Mouse (Mus musculus) forebrain, embryonic 13.5 days (tissue): ENCODE results near the gene Pde4d. TPM values are rescaled to one million over a fixed set of nuclear protein-coding genes. Genes with fewer than 3 reads are reported as not detected.

ENCODE experiments used
- ATAC-seq: fragments of 200-750 bp; cut with Nextera tagmentation; 2 replicates; pipeline ENCODE4 v1.8.0; 2017
- H3K27ac ChIP-seq: fragments of 300-500 bp; sonication (generic); 2 replicates; pipeline ENCODE4 v1.5.1; 2015; ENCODE audit warnings: inconsistent platforms, mild to moderate bottlenecking, moderate library complexity
- H3K27me3 ChIP-seq: fragments of 300-500 bp; sonication (generic); 2 replicates; pipeline ENCODE4 v1.6.1; 2015; ENCODE audit warnings: mild to moderate bottlenecking, inconsistent platforms
- H3K36me3 ChIP-seq: fragments of 300-500 bp; sonication (generic); 2 replicates; pipeline ENCODE4 v1.6.1; 2015; ENCODE audit warnings: mild to moderate bottlenecking, inconsistent platforms; ENCODE audit not compliant: poor library complexity, severe bottlenecking
- H3K4me1 ChIP-seq: fragments of 300-500 bp; sonication (generic); 2 replicates; pipeline ENCODE4 v1.6.1; 2015; ENCODE audit warnings: inconsistent platforms
- H3K4me2 ChIP-seq: fragments of 300-500 bp; sonication (generic); 2 replicates; pipeline ENCODE4 v1.6.1; 2015; ENCODE audit warnings: inconsistent platforms, mild to moderate bottlenecking, moderate library complexity
- H3K4me3 ChIP-seq: fragments of 300-500 bp; sonication (generic); 2 replicates; pipeline ENCODE4 v1.5.1; 2015; ENCODE audit warnings: mild to moderate bottlenecking, inconsistent platforms
- H3K9ac ChIP-seq: fragments of 300-500 bp; sonication (generic); 2 replicates; pipeline ENCODE4 v1.6.1; 2015; ENCODE audit warnings: mild to moderate bottlenecking, inconsistent platforms
- H3K9me3 ChIP-seq: fragments of 300-500 bp; sonication (generic); replicated peaks from 2 replicates; pipeline ENCODE4 v1.6.1; 2016; ENCODE audit warnings: inconsistent platforms
- WGBS: fragments of 180-500 bp; shearing (Covaris S2); methylation state at CpG from one replicate; pipeline ENCODE4 v1.1.7; 2015; 5-methylcytosine and 5-hydroxymethylcytosine counted together
- polyA plus RNA-seq: library from polyadenylated mRNA; unstranded; fragments of >200 nt; fragmentation: Nextera tagmentation; extraction: Ambion mirVana; gene quantifications from 2 replicates; pipeline ENCODE4 v1.2.1, GENCODE M21; 2015

The Pde4d gene
- polyA plus RNA-seq, 1 experiment from 2014 or later = 11.9 TPM

DNA sequence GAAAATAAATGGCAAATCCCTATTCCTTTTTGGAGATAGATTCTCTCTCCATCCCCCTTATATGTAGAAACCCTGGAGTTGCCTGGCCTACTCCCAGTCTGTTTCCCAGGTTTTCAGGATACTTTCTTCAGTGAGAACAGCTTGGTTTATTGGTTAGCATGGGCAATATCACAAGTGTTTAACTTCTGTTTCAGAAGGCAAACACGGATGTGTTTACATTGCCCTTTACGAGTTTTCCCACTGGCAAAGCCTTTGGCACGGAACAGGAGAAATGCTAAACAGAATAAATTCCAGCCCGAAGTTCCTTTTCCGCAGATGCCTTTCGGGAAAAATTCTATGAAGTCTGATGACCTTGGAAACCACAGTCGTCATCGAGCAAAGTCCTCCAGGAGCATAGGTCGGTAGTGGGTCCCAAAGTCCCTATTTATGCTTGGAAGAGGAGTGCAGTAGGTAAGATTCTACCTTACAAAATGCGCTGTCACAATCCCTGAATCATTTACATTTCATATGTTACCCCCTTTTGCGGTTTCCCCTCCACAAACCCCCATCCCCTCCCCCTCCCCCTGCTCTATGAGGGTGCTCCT, 1.3 kb upstream of the Pde4d start:
- Histone ChIP-seq H3K27me3 (no peaks in the 10 kb centered on the region), H3K36me3 (no peaks in the 10 kb centered on the region), H3K4me3 (no peak overlapping the region), H3K4me2 (no peak overlapping the region), H3K27ac (no peak overlapping the region), H3K4me1 (no peaks in the 10 kb centered on the region), H3K9ac (no peak overlapping the region), H3K9me3 (no peaks in the 10 kb centered on the region)
- WGBS = 87% methylated on average over 11 of the region's 11 CpGs
- no peak for ATAC-seq

DNA sequence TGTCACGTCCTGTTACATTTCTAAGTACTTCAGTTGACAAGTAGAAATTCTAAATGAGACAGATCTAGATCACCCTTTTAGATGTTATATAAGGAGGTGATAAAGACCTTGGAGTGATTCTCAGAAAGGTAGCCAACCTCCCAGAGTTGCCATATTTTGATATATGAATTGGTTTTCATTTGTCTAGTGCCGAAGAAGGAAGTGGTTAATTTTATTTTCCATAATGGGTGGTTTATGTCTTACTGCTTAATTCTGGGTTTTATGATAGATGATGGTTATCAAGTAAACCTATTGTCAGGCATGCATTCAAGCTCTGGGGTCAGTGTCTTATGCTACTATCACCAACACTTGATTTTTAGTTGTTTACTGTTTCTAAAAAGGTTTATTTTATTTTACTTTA, 1.4 kb downstream of the Pde4d start:
- Histone ChIP-seq H3K4me3 (no peak overlapping the region), H3K4me1 (no peaks in the 10 kb centered on the region), H3K27ac (no peak overlapping the region), H3K4me2 (no peak overlapping the region), H3K27me3 (no peaks in the 10 kb centered on the region), H3K9me3 (no peaks in the 10 kb centered on the region), H3K36me3 (no peaks in the 10 kb centered on the region), H3K9ac (no peak overlapping the region)
- 94% methylated on average over 2 of the region's 2 CpGs for WGBS
- ATAC-seq = no peak

DNA sequence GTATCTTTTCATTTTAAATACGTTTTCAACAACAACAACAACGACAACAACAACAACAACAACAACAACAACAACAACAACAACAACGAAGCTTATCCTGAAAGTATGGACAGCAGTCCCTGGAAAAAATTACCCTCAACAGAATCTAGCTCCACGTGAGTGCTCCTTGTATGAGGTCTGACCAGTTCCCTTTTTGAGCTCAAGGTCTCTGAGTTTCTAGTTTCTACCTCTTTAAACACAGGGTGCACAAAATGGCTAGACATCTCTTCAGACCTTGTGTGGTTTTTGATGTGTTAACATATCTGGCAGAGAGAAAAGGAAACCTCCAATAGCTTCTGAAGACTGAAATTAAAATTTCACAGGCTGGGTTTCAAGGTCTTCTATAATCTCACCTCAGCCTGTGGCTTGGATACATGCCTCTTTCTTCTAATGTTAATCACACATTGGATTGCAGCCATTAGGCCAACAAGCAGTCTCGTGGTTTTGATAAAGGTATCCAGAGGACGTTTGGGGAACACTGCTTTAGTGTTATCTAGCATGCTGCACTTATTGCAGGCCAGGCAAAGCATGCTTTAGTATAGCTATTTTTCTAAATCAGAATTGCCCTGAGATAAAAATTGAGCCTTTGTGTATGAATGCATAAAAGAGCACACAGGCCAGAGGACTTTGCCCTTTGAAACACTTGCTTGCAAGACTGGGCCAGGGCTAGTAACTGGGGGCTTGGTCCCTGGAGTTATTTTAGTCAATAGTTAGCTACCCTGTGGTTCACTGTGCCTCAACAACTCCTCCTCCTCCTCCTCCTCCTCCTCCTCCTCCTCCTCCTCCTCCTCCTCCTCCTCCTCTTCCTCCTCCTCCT, 3.5 kb downstream of the Pde4d start:
- H3K4me3 ChIP-seq = no peak overlapping the region
- no peaks in the 10 kb centered on the region for H3K36me3 ChIP-seq
- no peak for ATAC-seq
- H3K27me3 ChIP-seq = no peaks in the 10 kb centered on the region
- no peaks in the 10 kb centered on the region for H3K9me3 ChIP-seq
- no peak overlapping the region for H3K9ac ChIP-seq
- H3K27ac ChIP-seq = no peak overlapping the region
- no peak overlapping the region for H3K4me2 ChIP-seq
- 76% methylated on average over 6 of the region's 6 CpGs for WGBS
- H3K4me1 ChIP-seq = no peaks in the 10 kb centered on the region

DNA sequence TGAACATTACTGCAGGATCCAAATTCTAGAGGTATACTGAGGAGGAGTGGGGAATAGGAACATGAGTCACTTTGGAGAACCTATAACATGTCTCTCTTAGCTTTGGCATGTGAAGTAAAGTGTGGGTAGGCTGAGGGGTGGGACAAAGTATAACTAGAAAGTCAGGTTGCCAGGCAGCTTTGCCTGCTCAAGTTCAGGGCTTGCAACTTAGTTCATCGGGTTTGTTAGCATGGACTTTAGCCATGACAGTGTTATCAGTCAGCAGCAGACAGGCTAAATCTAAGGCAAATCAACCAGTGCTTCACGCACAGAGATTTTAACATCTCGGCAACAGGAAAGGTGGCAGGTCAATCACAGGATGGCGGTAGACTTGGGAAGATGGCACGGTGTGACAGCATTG, 12.8 kb downstream of the Pde4d start:
- Histone ChIP-seq H3K27me3 (no peaks in the 10 kb centered on the region), H3K36me3 (no peaks in the 10 kb centered on the region), H3K9me3 (no peaks in the 10 kb centered on the region), H3K4me3 (no peak overlapping the region), H3K9ac (no peak overlapping the region), H3K4me2 (no peak overlapping the region), H3K4me1 (no peaks in the 10 kb centered on the region), H3K27ac (no peak overlapping the region)
- no peak for ATAC-seq
- whole genome bisulfite sequencing = 93% methylated on average over 5 of the region's 5 CpGs

DNA sequence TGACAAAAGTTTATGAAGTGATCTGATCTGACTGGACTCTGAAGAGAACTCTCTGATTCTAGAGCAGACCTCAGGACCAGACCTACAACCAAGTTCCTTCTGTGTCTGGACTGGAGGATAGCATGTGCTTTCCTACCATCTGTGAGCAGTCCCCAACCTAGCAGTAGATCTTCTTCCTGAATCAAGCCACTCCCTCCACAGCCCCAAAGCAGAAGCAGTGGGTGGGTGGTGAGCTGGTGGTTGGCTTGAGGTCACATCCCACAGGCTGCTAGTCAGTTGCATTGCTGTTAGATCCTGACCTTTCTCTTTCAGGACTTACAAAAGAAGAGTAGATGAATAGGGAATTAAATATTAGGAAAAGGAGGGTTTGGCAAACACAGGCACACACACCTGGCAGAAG, 16.0 kb downstream of the Pde4d start:
- Histone ChIP-seq H3K27ac (no peak overlapping the region), H3K4me3 (no peak overlapping the region), H3K9me3 (no peaks in the 10 kb centered on the region), H3K4me1 (no peaks in the 10 kb centered on the region), H3K27me3 (no peaks in the 10 kb centered on the region), H3K36me3 (no peaks in the 10 kb centered on the region), H3K4me2 (no peak overlapping the region), H3K9ac (no peak overlapping the region)
- no peak for ATAC-seq

DNA sequence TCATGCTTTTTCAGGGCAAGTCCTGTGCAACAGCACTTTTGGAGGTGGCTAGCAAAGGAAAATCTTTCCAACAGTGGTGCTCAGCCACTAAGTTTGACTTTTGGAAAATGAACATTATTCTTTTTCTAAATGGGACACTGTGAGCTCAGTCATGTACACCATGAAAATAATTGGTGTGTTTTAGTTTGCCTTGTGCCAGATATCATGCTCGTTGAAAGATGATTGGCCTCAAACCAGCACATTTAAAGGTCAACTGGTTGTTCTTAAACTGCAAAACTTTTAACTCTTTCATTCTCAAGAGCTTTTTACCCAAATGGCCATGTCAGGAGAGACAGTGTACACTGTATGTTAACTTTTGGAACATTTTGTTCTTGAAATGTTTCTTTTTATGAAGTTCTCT, 17.3 kb downstream of the Pde4d start:
- no peaks in the 10 kb centered on the region for H3K9me3 ChIP-seq
- 62% methylated on average over 1 of the region's 1 CpGs for WGBS
- no peak overlapping the region for H3K4me2 ChIP-seq
- H3K27ac ChIP-seq = no peak overlapping the region
- H3K4me3 ChIP-seq = no peak overlapping the region
- no peaks in the 10 kb centered on the region for H3K27me3 ChIP-seq
- no peak for ATAC-seq
- H3K36me3 ChIP-seq = no peaks in the 10 kb centered on the region
- no peak overlapping the region for H3K9ac ChIP-seq
- H3K4me1 ChIP-seq = no peaks in the 10 kb centered on the region

DNA sequence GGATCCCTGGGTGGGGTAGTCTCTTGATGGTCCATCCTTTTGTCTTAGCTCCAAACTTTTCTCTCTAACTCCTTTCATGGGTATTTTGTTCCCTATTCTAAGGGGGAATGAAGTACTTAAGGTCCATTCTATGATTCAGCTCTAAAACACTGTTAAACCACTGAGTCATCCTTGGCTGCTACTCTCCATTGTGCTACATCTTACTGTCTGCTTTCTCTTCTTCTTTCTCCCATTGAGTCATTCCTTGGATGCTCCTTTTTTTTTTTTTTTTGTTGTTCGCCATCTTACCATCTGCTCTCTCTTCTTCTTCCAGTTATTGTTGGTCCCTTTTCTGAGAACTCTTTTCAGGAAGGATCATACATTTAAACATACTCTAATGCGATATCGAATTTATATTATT, 30.7 kb downstream of the Pde4d start:
- WGBS = 95% methylated on average over 3 of the region's 3 CpGs
- Histone ChIP-seq H3K27me3 (no peaks in the 10 kb centered on the region), H3K4me1 (no peaks in the 10 kb centered on the region), H3K9me3 (no peaks in the 10 kb centered on the region), H3K36me3 (no peaks in the 10 kb centered on the region), H3K27ac (no peak overlapping the region), H3K4me3 (no peak overlapping the region), H3K9ac (no peak overlapping the region), H3K4me2 (no peak overlapping the region)
- no peak for ATAC-seq

DNA sequence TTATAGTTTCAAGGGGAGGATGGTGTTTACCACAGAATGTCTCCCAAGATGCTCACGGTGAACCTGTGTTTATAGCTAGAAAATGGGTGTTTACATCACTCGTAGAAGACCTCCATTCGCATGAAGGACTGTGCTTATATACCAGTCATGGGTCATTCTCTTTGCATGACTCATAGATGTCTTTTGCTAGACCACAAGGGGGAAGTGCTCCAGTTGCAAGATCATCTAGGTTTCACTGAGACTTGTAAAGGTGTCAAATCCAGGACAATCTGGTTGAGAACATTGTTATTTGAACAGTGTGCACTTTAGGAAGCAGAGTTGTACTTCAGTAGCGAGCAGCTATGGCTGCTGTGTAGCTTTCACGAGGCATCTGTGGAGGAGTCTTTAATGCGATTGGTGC, 35.3 kb downstream of the Pde4d start:
- Histone ChIP-seq H3K36me3 (no peaks in the 10 kb centered on the region), H3K27ac (no peak overlapping the region), H3K9ac (no peak overlapping the region), H3K4me2 (no peak overlapping the region), H3K27me3 (no peaks in the 10 kb centered on the region), H3K4me3 (no peak overlapping the region), H3K9me3 (no peaks in the 10 kb centered on the region), H3K4me1 (no peaks in the 10 kb centered on the region)
- no peak for ATAC-seq
- 90% methylated on average over 6 of the region's 6 CpGs for WGBS

DNA sequence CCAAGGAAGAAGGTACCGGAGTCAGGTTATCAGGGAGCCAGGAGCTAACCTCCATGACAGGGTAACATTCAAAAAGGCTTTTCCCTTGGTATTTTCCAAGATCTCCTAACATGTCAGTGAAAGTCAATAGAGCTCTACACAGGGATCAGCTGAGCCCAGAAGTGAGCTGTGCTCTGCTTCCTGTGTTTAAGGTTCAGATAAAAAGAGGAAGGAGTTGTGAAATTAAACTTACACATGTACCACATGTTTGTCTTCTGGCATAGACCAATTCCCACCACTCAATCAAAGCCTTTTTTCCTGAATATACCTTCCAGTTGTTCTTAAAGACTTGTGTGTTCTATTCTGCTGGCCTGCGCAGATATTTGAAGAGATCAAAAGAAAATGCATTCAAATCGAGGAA, 37.3 kb downstream of the Pde4d start:
- Histone ChIP-seq H3K36me3 (no peaks in the 10 kb centered on the region), H3K9ac (no peak overlapping the region), H3K9me3 (no peaks in the 10 kb centered on the region), H3K4me2 (no peak overlapping the region), H3K4me1 (no peaks in the 10 kb centered on the region), H3K4me3 (no peak overlapping the region), H3K27ac (no peak overlapping the region), H3K27me3 (no peaks in the 10 kb centered on the region)
- ATAC-seq = no peak
- WGBS = 97% methylated on average over 3 of the region's 3 CpGs

DNA sequence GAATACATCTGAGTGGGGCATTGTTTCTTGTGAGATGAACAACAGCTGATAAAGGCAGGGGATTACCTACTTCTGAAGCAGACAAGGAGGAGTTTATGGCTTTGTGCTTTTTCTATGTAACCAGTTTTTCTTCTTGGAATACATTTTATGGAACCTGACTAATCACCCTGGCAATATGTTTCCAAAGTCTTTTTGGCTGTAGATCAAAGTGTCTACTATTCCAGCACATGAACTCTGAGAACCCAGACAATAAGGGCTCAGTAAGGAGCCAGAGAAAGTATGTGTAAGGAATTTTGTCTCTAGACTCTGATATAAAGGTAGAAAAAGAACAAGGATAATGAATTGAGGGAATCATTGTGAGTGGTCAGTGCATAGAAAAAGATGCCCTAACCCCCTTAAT, 40.1 kb downstream of the Pde4d start:
- no peak for ATAC-seq
- H3K9me3 ChIP-seq = no peaks in the 10 kb centered on the region
- no peak overlapping the region for H3K4me2 ChIP-seq
- no peak overlapping the region for H3K9ac ChIP-seq
- H3K27ac ChIP-seq = no peak overlapping the region
- H3K27me3 ChIP-seq = no peaks in the 10 kb centered on the region
- H3K36me3 ChIP-seq = no peaks in the 10 kb centered on the region
- no peak overlapping the region for H3K4me3 ChIP-seq
- H3K4me1 ChIP-seq = no peaks in the 10 kb centered on the region

DNA sequence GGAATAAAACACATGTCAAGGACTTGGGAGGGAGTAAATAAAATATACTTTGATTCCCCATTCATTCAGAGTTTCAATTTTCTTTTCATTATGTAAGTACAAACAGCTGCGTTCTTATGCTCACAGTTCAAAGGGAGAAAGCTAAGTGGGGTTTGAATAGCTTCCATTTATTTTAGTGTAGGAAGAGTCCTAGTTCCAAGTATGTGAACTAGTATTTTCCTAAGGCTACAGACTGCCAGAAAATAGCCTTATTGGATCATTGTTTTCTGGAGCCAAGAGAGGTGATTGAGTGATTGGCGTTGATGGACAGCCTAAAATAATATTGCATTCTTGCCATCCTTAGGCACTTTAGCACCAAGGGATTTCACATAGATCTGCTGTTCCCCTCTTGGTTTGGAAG, 41.1 kb downstream of the Pde4d start:
- Histone ChIP-seq H3K9me3 (no peaks in the 10 kb centered on the region), H3K4me1 (no peaks in the 10 kb centered on the region), H3K36me3 (no peaks in the 10 kb centered on the region), H3K27me3 (no peaks in the 10 kb centered on the region), H3K4me3 (no peak overlapping the region), H3K4me2 (no peak overlapping the region), H3K27ac (no peak overlapping the region), H3K9ac (no peak overlapping the region)
- 71% methylated on average over 2 of the region's 2 CpGs for WGBS
- ATAC-seq = no peak

DNA sequence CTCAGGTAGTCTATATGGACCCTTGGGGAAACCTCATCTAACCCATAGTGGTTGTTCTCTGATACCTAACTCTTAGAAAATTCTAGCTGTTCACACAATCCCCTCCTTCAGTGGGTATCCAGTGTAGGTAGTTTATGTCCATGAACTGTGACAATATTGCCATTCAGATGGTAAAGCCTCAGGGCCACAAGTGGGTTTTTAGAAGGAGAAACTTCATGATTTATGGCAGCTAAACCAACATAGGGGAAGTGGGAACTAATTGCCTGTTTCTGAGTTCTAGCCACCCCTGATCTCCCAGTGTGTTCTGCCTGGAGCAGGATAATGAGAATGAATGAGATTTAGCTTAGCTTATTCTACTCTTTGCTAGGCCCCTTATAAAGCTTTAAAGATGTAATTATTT, 43.1 kb downstream of the Pde4d start:
- no peaks in the 10 kb centered on the region for H3K9me3 ChIP-seq
- no peak for ATAC-seq
- no peak overlapping the region for H3K4me3 ChIP-seq
- no peak overlapping the region for H3K27ac ChIP-seq
- H3K27me3 ChIP-seq = no peaks in the 10 kb centered on the region
- H3K36me3 ChIP-seq = no peaks in the 10 kb centered on the region
- no peak overlapping the region for H3K4me2 ChIP-seq
- no peak overlapping the region for H3K9ac ChIP-seq
- H3K4me1 ChIP-seq = no peaks in the 10 kb centered on the region

DNA sequence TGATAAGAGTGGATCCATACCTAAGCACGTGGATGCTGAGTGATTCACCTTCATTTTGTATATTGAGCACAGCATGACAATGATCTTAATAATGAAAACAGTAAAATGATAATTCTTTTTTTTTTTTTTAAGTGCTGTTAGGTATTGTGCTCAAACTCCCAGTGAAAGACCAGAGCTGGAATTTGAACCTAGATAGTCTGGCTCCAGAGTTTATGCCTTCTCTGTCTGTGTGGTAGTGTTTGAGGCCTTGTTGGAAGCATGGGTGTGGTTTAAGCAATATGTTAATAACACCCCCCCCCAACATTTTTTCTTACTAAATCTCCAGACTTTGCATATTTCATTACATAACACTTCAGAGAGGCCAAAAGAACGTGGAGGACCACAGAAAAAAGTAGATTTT, 44.6 kb downstream of the Pde4d start:
- Histone ChIP-seq H3K27me3 (no peaks in the 10 kb centered on the region), H3K4me1 (no peaks in the 10 kb centered on the region), H3K36me3 (no peaks in the 10 kb centered on the region), H3K9me3 (no peaks in the 10 kb centered on the region), H3K4me2 (no peak overlapping the region), H3K9ac (no peak overlapping the region), H3K27ac (no peak overlapping the region), H3K4me3 (no peak overlapping the region)
- whole genome bisulfite sequencing = 84% methylated on average over 2 of the region's 2 CpGs
- ATAC-seq = no peak
